Mouse (Mus musculus): ENCODE results near the gene Gm14399.
"Not testable (repeated sequence)": the region's sequence is repeated elsewhere in the genome, so short reads cannot be mapped to it uniquely, and the experiment has no call there.

The Gm14399 gene

GRCm38 (mm10) chr2:175141993-175142295, at the start of gene Gm14399:
Gene Gm14399, minus strand, starts transcription at chr2:175142012.
- DNase-seq (ENCODE audit: low spot score in 2 of 2): not testable (repeated sequence)

DNA sequence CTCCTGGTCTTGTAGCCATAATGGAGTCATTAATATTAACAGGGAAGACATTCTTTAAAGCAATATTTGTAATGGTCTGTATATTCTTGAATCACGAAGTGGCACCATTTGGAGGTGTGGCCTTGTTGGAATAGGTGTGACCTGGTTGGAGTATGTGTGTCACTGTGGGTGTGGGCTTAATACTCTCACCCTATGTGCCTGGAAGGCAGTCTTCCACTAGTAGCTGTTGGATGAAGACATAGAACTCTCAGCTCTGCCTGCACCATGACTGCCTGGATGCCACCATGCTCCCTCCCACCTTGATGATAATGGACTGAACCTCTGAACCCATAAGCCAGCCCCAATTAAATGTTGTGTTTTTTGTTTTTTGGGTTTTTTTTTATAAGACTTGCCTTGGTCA, 37.2 kb upstream of the Gm14399 start:
- DNase-seq (ENCODE audit: low spot score in 2 of 2): not testable (repeated sequence)

GRCm38 (mm10) chr2:175176312-175176711, 34.5 kb upstream of the Gm14399 start:
- no peak for DNase-seq (ENCODE audit: low spot score in 2 of 2)

- DNase-seq (ENCODE audit: low spot score in 2 of 2): not testable (repeated sequence)
Measured at GRCm38 (mm10) chr2:175175401-175176180, 33.8 kb upstream of the Gm14399 start, which contains the start of gene Gm14443. Gene Gm14443, minus strand, starts transcription at chr2:175175871.

DNA sequence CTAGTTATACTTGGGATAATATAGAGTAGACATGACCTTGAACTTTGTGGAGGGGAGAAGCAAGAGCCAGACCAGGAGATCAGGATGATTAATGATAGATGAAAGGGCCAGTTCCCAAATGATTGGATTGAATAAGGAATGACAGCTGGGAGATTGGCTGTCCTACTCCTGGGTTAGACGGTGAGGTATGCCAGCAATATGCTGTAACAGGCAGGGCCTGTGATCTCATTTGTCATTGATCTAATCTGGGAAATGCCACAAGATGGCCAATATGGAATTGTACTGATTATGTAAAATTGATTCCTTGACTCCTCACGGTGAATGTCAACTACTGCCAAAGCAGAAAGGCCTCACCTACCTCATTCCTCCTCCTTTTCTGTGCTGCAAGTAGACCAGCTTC, 32.2 kb upstream of the Gm14399 start:
- DNase-seq (ENCODE audit: low spot score in 2 of 2): not testable (repeated sequence)

GRCm38 (mm10) chr2:175172906-175173595, 31.2 kb upstream of the Gm14399 start:
- DNase-seq (ENCODE audit: low spot score in 2 of 2): not testable (repeated sequence)

DNA sequence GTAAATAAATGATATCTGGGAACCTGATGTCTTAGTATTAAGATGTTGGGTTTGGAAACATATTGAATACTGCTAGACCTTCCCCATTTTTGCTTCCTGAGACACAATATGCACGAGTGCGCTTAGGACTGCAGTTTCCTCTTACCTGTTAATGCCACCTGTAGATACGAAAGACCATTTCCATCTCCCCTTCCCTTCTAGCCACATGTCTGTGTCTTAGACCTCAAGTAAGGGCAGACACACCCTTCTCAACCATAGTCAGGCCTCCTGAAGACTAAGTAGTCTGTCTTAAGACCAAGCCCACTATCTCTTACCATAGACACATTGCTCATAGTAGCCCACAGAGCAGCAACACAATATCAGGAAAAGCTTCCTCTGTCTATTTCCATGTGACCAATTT, 30.3 kb upstream of the Gm14399 start:
- DNase-seq (ENCODE audit: low spot score in 2 of 2): no peak

- not testable (repeated sequence) for DNase-seq (ENCODE audit: low spot score in 2 of 2)
Measured at GRCm38 (mm10) chr2:175166870-175167269, 25.1 kb upstream of the Gm14399 start.

DNA sequence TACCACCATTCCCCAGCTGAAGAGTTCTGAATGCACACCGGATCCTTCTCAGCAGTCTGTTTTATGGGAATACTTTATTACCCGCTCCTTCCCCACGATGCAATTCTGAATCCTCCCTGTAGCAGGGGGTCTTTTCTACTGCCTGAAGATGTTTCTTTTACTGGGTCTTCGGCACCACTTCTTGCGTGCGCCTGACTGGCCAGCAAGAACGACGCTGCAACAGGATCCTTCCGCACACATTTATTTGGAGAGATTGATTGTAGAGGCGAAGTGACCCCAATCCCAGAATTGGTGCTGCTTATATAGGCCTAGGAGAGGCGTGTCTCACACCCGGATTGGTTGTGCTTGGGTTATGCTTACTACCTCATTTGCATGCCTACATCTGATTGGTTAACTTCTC, 23.3 kb upstream of the Gm14399 start:
- DNase-seq (ENCODE audit: low spot score in 2 of 2): not testable (repeated sequence)

DNA sequence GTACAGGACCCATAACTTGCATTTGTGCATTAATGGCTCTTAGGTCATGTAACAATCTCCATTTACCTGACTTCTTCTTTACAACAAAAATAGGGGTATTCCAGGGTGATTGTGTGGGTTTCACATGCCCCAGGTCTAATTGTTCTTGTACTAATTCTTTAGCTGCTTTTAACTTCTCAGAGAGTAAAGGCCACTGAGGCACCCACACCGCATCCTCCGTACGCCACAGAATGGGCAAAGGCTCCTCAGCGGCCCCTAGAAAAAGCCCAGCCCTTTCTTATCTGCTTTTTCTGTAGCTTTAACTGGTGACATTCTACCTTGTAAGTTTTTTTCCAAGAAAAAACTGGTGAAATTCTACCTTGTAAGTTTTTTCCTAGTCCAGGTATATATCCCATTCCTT, 19.6 kb upstream of the Gm14399 start:
- not testable (repeated sequence) for DNase-seq (ENCODE audit: low spot score in 2 of 2)

- no peak for DNase-seq (ENCODE audit: low spot score in 2 of 2)
Measured at GRCm38 (mm10) chr2:175158642-175159041, 16.8 kb upstream of the Gm14399 start.

DNA sequence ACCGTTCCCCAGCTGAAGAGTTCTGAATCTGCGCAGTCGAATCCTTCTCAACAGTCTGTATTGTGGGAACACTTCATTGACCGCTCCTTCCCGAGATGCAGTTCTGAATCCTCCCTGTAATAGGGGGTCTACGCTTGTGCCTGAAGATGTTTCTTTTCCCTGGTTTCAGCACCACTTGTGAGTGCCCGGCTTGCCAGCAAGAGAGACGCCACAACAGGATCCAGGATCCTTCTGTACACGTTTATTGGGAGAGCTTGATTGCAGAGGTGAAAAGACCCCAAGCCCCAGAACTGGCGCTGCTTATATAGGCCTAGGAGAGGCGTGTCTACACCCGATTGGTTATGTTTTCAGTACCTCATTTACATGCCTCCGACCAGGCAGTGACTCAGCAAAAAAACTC, 14.9 kb upstream of the Gm14399 start:
- no peak for DNase-seq (ENCODE audit: low spot score in 2 of 2)

GRCm38 (mm10) chr2:175141118-175141992, 457 bp downstream of the Gm14399 start:
- peak in 1 of 2 experiments; percentile 22 for DNase-seq (ENCODE audit: low spot score in 2 of 2)

DNA sequence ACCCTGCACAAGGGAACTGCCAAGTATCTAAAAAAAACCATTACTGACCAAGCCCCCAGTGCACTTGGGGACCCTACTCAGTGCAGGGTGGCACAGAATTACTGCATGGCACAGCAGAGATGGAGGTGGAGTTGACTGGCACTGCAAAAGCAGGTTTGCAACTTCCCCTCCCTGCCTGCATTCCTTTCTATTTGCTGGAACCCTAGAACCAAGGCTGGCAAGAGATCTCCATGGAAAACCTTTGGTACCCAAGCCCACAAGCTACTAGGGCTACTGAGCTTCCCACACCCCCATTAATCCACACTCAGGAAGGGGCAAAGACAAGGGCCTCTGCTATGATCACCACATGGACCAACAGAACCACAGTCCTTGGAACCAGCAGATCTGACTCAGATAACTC, 1.2 kb downstream of the Gm14399 start:
- DNase-seq (ENCODE audit: low spot score in 2 of 2): not testable (repeated sequence)

Measured in frontal cortex, postnatal 25 days (tissue).